Mouse (Mus musculus): ENCODE measurements around the gene Inpp5d.
"Not testable (repeated sequence)": the region's sequence is repeated elsewhere in the genome, so short reads cannot be mapped to it uniquely, and the experiment has no call there.

Gene Inpp5d

DNA sequence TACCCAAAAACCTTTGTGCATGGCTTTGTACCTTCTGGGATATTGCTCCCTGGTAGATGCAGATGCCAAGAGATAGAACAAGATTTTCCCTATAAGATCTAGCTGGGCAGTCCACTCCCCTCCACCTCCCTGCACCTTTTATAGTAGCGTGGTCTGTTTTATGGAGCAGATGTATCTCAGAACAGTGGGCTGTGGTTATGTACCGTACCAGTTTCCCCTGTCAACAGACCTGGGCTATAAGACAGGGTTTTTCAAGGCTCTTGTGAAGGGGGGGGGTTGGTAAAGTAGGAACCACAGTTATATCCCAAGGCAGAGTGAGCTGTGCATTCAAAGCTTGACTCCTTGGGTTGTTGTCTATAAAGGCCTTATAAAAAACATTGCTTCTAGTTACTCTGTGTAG is 38.4 kb downstream of the Inpp5d start:
- DNase-seq = no peak

DNA sequence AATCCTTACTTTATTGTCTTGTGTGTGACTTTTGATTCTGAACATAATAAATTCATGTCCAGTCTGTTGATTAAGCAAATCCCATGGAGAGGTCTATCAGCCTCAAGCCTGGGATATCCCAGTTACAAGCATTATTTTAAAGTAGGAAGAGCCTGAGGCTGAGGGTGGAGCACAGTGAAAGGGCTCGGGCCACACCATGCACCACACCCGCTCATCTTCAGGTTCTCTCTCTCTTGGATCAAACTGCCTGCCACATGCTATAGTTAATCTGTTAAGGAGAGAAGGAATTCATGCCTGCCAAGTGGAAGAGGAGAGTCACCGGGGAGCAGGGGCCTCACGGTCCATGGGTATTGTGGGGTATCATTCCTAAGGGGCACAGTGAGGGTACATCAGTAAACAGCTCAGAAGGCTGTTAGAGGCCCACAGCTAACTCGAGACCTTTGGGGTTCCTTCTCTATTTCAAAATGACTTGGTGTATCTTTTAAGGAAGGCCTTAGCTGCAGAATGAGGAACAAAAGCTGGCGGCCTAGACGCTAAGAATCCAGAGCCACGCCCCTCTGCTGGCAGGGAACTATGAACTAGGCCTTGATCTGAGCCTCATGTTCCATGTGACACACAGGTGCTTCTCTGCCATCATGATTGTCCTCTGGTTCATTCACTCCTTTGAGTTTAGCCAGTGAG is 39.0 kb downstream of the Inpp5d start:
- peak; percentile 10 to 31 for DNase-seq

DNA sequence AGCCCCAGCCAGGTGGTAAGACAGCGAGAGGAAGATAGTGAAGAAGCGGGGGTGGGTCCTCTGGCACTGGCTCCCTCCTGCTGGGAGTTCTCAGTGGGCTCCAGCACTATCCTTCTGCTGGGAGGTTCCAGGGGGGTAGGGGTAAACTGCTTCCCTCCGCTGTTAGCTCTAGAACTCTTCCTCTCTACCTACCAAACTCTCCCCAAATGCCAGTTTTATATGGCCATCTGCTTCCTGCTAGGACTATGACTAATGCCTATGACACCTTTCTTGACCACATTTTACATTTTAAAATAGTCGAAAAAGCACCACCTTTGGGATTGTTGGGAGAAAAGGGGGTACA is 39.5 kb downstream of the Inpp5d start:
- no peak for DNase-seq

DNA sequence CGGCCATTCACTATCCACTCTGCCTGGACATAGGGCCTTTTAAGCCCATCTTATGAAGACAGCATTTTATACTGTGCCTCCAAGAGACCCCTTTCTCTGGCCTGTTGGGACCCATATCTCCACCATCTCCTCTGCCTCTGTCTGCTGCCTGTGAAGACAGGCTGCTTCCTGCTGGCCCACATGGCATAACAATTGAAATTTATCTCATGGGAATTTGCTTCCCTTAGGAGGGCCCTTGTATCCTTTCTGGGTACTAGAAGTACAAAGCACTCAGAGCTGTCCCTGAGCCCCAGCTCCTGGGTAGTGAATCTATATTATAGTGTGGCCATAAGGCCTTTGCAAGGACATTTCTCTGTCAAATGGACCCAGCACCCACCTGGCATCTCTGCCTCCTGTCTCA is 40.6 kb downstream of the Inpp5d start:
- no peak for DNase-seq

DNA sequence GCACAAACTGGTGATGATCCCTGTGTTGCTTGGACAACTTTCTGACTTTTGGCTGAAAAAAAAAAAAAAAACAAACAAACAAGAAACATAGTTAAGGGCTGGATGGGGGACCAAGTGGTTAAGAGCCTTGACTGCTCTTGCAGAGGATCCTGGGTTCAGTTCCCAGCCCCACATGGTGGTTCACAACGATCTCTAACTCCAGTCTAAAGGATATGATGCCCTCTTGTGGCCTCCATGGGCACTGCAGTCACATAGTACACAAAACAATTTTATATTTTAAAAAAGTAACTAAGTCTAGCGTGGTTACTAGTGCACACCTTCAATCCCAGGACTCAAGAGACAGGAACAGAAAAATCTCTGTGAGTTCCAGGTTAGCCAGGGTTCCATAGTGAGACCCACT is 43.9 kb downstream of the Inpp5d start:
- DNase-seq = peak; percentile 8 to 14

DNA sequence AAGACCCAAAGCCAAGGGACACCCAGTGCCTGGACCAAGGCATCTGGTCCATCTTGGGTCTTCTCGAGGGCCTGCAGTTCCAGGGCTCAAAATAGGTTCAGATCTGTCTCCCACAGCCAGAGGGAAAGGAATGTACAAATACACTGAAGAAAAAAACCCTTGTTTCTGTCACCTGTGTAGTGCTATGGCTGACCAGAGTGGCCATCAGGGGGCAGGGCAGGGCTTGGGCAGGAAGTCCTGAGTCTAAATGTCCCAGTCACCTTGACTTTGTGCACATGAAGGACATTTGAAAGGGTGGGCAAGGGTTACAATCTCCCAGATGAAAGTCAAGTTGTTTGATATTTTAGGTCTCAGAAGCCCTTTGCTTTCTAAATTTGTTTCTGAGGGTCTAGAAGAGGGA is 46.9 kb downstream of the Inpp5d start:
- peak; percentile 17 to 22 for DNase-seq

DNA sequence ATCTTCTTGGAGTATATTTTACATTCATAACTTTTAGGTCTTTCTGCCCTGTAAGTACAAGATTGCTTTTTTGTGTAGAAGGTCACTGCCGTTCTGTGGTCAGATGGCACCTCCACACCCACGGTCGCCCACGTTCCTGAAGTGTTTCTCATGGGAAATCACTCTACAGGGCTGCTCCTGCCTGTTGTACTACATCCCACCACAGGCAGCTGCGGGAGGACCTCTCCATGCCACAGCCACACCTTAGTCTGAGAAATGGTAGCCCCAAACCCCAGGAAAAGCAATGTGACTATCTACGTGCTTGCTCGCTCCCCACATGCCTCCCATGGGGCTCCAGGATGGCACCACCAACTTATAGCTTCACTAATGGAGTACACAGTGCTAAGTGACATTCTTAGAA is 48.2 kb downstream of the Inpp5d start:
- DNase-seq = no peak

DNA sequence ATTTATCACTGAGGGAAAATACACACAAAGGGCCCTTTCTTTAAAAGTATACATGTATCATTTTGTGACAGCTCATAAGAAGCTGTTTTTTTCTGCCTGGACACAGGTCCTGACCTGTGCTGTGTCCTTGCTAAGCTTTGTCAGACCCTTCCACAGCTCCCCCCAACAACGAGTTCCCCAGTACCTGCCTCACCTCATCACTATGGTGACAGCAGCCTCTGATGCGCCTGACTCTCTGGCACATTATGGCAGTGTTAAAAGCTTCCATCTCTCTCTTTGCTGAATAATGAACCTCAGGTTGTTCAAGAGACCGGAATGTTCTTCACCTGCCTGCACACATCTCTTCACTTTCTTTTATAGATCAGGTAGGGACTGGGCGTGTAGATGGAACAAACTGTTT is 51.4 kb downstream of the Inpp5d start:
- DNase-seq = no peak

DNA sequence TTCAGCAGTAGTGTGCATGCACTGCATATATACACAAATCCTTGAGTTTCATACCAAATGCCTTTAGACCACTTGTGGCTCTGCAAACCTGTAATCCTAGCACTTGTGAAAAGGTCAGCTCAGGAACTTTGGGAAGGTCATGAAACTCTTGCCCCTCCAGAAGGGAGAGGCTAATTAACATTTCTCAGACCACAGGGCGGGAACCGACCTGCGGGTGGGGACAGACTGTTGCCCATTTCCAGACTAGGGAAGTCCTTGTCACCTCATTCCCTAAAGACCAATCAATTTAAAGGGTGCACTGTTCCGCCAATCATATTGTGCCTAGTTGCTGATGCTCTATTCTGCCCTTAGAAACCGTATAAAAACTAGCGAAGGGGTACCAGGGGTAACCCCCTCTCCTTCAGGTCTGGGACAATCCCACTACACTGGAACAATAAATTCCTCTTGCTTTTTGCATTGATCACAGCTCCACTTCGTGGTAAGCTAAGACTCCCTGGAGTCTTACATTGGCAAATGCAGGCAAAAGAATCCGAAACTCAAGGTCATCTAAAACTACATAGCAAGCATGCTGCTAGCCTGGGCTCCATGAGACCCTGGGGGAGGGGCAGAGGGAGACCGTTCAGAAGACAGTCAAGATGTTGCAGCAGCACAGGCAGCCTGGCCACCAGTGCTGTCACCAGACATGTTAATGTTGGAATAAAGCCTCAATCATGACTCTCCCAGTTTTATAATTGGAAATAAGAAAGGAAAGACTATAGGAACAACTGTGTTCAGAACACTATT is 53.9 kb downstream of the Inpp5d start:
- DNase-seq = no peak

DNA sequence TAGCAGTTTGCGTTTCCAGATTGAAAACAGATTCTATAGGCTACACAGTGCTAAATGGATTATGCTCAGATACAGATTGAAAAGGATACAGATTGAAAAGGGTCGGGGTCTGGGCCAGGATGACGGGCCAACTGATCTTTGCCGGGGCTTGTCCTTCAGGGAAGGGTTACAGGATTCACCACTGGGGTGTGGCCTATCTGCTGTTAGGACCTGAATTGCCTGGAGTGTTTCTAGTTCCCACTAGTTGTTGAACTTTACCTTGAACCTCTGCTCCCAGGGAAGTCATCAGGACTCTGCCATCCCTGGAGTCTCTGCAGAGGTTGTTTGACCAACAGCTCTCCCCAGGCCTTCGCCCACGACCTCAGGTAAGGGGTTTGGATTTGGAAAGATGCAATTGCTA is 55.9 kb downstream of the Inpp5d start:
- no peak for DNase-seq

DNA sequence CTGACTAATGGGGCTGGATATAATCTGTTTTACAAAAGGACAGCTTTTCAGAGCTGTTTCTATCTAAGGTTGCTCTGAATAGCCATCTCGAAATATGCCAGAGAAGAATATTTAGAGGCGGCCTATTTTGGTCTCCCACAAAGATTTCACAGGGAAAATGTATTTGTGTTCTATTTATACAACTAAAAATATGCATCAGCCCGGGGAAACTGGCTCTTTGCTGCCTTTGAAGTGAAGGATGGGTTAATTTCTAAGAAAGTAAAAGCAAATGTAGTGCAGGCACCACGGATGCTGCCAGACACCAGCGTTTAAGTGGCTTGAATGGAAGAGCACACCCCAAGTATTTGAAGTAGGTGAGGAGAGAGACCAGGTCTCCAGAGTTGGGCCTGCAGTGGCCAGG is 59.0 kb downstream of the Inpp5d start:
- no peak for DNase-seq

DNA sequence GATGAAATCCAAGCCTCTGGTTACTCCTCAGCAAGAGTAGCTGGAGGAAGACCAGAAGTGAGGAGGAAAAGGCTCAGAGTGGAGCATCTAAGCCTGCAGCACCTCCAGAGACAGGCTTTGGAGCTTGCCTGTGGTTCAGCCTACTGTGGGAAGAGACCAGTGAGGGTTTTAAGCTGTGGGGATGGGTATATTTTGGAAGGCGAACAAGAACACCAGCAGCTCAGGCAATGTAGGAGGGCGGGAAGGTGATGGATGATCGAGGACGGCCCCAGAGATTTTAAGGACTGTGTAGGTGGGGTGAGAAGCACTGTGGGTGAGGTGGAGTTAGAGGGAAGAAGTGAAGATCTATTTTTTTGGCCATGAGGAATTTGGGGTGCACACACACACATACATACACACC is 60.8 kb downstream of the Inpp5d start:
- no peak for DNase-seq

DNA sequence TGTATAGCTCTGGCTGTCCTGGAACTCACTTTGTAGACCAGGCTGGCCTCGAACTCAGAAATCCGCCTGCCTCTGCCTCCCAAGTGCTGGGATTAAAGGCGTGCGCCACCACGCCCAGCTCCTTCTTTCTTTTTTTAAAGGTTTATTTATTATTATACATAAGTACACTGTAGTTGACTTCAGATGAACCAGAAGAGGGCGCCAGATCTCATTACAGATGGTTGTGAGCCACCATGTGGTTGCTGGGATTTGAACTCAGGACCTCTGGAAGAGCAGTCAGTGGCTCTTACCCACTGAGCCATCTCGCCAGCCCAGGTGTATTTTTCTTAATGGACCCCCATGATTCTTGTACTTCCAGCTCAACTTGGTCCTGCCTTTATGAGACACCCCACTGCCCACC is 62.4 kb downstream of the Inpp5d start:
- DNase-seq = not testable (repeated sequence)

DNA sequence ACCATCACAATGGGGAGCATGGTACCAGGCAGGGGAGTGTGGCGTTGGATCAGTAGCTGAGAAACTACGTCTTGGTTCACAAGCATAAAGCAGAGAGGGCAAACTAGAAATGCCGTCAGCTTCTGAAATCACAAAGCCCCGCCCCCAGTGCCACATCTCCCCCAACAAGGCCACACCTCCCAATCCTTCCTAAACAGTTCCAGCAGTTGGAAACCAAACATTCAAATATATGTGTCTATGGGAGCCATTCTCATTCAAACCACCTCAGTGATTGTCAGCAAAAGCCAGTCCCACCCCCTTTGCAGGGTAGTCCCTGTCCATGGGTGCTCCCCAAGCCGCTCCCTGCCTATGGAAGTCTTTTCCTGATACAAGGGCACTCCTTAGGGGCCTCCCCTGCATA is 64.0 kb downstream of the Inpp5d start:
- DNase-seq = no peak

DNA sequence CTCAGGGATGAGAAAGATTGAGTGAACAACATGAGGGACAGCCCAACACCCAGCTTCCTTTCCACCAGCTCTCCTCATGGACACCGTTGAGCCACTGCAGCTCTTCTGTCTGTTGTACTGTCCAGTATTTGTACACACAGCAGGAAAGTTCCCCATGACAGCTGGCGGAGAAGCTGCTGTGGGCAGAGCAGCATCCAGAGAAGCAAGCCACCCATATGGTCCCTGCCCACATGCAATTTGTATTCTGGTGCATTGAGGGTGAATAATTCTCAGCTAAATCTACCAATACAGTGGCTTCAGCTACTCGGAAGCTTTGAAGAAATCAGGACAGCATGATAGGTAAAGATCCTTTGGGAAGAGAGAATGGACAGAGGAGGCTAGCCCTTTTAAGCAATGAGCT is 64.7 kb downstream of the Inpp5d start:
- DNase-seq = no peak

DNA sequence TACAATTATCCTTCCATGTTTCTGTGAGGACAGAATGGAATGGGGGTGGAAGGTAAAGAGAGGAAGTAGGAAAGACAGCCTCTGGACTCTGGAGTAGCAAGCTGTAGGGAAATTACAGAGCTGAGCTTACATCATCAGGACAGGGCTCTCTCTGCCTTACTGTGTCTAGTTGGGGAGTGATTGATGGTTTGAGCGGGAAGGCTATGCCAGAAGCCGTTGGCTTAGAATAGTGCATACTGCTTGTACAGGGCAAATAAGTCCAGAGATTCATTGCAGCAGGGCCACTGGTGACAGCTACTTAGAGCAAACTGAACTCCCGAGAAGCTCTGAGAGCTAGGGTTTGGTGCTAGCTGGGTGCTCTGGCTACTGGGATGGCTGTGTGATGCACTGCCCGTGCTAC is 66.2 kb downstream of the Inpp5d start:
- peak in 1 of 2 experiments; percentile 27 for DNase-seq

DNA sequence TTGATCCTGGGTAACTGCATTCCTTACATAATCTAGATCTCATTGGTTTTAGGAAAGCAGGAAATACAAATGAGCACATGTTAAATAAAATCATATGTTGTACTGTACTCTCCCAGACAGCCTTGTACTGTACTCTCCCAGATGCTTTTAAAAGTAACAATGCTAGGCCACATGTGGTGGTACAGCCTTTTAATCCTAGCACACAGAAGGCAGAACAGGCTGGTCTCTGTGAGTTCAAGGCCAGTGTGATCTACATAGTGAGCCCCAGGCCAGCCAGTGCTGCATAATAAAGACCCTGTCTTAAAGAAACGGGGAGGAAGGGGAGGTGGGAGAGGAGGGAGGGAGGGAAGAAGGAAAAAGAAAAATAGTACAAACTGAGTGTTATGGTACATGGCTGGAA is 66.9 kb downstream of the Inpp5d start:
- no peak for DNase-seq

DNA sequence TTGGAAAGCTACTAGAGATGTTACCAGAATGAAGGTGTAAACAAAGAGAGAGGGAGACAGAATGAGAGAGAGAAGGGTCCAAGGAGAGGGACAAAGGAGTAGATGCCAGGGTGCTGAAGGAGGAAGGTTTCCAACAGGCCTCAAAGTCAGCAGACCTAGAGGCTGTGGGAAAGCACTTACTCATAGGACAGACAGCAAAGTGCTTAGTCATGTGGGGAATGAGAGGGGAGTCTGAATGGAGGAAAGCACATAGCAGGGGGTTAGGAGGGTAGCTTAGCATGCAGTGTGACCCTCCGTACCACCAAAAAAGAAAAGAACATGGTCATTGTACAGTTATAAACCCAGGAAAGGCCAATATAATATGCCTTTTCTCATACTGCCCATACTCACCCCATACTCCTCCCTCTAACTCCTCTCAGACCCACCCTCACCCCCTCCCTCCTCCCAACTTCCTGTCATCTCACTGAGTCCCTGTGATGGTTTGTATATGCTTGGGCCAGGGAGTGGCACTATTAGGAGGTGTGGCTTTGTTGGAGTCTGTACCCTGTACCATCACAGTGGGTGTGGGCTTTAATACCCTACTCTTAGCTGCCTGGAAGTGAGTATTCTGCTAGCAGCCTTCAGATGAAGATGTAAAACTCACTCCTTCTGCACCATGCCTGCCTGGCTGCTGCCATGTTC is 69.7 kb downstream of the Inpp5d start:
- DNase-seq = no peak

DNA sequence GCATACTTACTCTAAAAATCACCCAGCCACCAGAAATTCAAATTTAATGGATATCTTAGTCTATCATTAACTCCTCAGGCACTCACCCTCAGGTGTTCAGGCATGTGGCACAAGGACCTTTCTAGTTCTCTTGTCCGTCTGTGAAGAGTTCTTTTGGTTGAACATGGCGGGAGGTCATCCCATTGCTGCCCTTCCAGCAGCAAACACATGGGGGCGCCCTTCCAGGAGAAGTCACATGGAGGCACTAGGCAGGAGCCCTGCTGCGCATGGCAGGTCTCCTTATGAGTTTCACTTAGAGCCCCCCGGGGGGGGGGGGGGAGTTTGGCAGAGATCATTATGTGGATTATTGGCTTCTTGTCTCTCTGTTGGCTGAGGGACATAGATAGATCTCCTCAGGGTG is 76.2 kb downstream of the Inpp5d start:
- DNase-seq = peak; percentile 18 to 29

DNA sequence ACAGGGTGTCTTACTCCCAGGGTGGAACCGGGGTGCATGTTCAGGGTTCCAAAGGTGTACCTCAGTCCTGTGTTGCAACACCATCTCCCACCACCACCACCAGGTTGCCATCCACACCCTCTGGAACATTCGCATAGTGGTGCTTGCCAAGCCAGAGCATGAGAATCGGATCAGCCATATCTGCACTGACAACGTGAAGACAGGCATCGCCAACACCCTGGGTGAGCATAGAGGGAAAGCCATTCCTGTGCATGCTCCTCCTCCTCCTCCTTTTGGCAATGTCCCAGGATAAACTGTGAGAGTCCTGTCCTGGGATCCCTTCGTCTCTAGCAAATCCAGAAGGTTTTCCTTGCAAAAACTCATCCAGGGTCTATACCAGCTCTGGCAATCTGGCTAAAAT is 77.9 kb downstream of the Inpp5d start:
- DNase-seq = no peak

DNA sequence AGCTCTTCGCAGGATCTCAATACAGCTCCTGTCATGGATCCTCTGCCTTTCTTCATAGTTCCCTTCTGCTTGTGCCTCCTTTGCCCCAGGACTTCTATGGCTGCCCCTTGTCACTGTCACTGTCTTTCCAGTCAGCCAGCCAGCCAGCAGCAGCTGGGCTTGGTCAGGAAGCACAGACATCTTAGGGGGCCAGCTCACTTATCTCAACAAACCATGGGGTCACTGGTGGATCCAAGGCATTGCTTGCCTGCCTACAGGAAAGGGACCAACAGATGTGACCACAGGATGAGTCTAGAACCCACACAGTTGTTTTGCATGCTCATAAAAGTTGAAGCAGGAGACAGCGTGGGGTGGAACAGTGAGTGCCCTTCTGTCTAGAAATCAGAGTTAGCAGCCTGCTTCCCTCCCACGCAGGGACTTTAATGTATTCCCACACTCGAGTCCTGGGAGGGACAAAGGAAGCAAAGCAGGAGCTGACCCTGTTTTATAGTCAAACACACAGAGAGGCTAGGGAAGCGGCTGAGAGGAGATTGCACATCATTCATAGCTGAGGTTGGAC is 79.9 kb downstream of the Inpp5d start:
- DNase-seq = peak; percentile 14 to 38

DNA sequence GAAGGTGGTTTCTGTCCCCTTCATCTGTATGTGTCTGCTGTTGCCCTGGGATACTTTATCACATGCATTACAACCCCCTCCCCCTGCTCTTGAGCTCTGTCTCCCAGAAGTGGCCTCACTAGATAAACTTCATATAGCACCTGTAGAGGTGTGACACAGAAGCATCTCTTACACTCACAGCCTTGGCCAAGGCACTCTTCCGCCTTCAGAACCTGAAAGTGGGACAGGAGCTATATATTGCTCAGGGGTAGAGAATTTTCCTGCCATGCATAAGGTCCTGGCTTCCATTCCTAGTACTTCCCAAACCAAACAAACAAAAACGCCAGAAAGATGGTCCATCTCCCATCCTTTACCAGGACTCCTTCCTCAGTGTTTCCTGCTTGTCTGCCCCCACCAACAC is 84.1 kb downstream of the Inpp5d start:
- no peak for DNase-seq

DNA sequence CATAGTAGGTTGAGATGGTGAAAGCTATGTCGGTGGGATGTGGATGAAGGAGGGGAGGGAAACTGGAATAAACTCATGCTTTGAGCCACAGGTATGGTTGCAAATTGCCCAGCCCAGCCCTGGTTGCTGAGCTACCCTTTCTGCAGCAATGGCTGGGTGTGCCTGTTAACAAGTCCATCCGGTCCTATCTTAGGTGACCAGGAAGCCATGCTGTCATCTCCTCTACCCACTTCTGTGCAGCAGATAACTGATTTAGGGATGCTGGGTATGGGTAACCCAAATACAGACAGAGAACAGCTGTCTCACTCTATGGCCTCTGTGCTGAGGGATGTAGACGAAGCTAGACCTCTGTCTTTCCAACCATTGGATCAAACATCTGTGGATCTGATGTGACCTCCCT is 86.2 kb downstream of the Inpp5d start:
- no peak for DNase-seq

DNA sequence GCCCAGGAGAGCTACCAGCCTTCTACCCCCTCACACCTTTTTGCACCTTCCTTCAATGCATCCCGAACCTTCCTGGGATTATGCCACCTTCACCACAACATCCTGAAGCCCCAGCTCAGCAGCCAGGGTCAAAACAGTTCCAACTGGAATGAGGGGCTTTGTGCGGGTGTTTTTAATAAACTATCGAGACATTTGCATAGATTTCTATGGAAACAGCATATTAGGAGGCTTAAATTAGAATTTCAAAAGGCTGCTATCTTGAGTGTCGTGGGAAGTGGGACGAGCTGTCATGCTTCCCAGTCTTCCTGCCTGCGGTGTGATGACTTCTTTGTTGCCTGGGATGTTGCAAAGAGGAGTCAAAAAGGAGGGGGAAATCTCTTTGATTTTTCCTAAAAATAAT is 88.9 kb downstream of the Inpp5d start:
- no peak for DNase-seq
